Mouse (Mus musculus) limb, embryonic 14.5 days (tissue): ENCODE data around the gene Vmn1r15. TPM values are rescaled to one million over a fixed set of nuclear protein-coding genes. Genes with fewer than 3 reads are reported as not detected.

Source experiments
- ATAC-seq: fragments of 200-750 bp; cut with Nextera tagmentation; 2 replicates; pipeline ENCODE4 v1.8.0; 2017; ENCODE audit warnings: low read depth, moderate number of reproducible peaks, moderate TSS enrichment; ENCODE audit not compliant: low FRiP score
- DNase-seq: peaks from one replicate; pipeline ENCODE4 v3.0.0-alpha.2; 2015; ENCODE audit warnings: low spot score
- H3K27ac ChIP-seq: fragments of 300-500 bp; sonication (generic); replicated peaks from 2 replicates; pipeline ENCODE4 v1.5.1; 2014; ENCODE audit warnings: low read depth, mild to moderate bottlenecking, low read length, moderate library complexity, mixed read lengths
- H3K27me3 ChIP-seq: fragments of 300-500 bp; sonication (generic); 2 replicates; pipeline ENCODE4 v1.6.1; 2014; ENCODE audit warnings: low read length, mixed read lengths; ENCODE audit not compliant: control insufficient read depth, insufficient read depth
- H3K36me3 ChIP-seq: fragments of 300-500 bp; sonication (generic); 2 replicates; pipeline ENCODE4 v1.6.1; 2014; ENCODE audit warnings: mild to moderate bottlenecking, low read length, moderate library complexity, mixed read lengths; ENCODE audit not compliant: control insufficient read depth, insufficient read depth
- H3K4me1 ChIP-seq: fragments of 300-500 bp; sonication (generic); 2 replicates; pipeline ENCODE4 v1.6.1; 2014; ENCODE audit warnings: antibody characterized with exemption, low read length, mixed read lengths; ENCODE audit not compliant: control insufficient read depth, insufficient read depth
- H3K4me2 ChIP-seq: fragments of 300-500 bp; sonication (generic); replicated peaks from 2 replicates; pipeline ENCODE4 v1.6.1; 2014; ENCODE audit warnings: low read depth, mild to moderate bottlenecking, low read length, moderate library complexity; ENCODE audit not compliant: severe bottlenecking
- H3K4me3 ChIP-seq: fragments of 300-500 bp; sonication (generic); replicated peaks from 2 replicates; pipeline ENCODE4 v1.5.1; 2014; ENCODE audit warnings: low read length
- H3K9ac ChIP-seq: fragments of 300-500 bp; sonication (generic); 2 replicates; pipeline ENCODE4 v1.6.1; 2014; ENCODE audit warnings: mild to moderate bottlenecking, low read depth, low read length, moderate library complexity; ENCODE audit not compliant: severe bottlenecking
- H3K9me3 ChIP-seq: fragments of 300-500 bp; sonication (generic); 2 replicates; pipeline ENCODE4 v1.6.1; 2016; ENCODE audit warnings: low read length; ENCODE audit not compliant: control insufficient read depth
- POLR2A ChIP-seq: fragments of 200-500 bp; IDR thresholded peaks from 2 replicates; pipeline ENCODE4 v1.8.0; 2012; ENCODE audit warnings: inconsistent platforms, mild to moderate bottlenecking, moderate library complexity, borderline replicate concordance; ENCODE audit not compliant: insufficient read depth, insufficient read length; ENCODE audit errors: extremely low read depth
- WGBS: fragments of 180-500 bp; shearing (Covaris S2); extraction: QIAGEN DNeasy Blood & Tissue Kit; methylation state at CpG from one replicate; pipeline ENCODE4 v1.1.7; 2014; 5-methylcytosine and 5-hydroxymethylcytosine counted together
- polyA plus RNA-seq, 2 experiments: library from polyadenylated mRNA; depleted of rRNA in 1 of 2; stranded (reverse) in 1 of 2; unstranded in 1 of 2; fragments of >200 nt; fragmentation: Nextera tagmentation in 1 of 2; extraction: Ambion mirVana in 1 of 2; gene quantifications; 2 replicates each; pipeline versions ENCODE4 v1.2.1 to v1.2.3; 2012 to 2014

Vmn1r15 gene
- not detected in 2 replicates for polyA plus RNA-seq (2012; rRNA removed)
- not detected in 2 replicates for polyA plus RNA-seq (2014; fragmentation: Nextera tagmentation; extraction: Ambion mirVana)

- no peak for TF ChIP-seq POLR2A
- no peaks in the 10 kb centered on the region for H3K27me3 ChIP-seq
- DNase-seq (no peak), ATAC-seq (no peak)
- H3K9ac ChIP-seq, result no peak within 1 kb of the TSS
- no peak within 1 kb of the TSS for H3K4me3 ChIP-seq
- no peaks in the 10 kb centered on the region for H3K9me3 ChIP-seq
- no peaks in the 10 kb centered on the region for H3K36me3 ChIP-seq
- WGBS, result 66% methylated on average over 1 of the region's 1 CpGs
- H3K4me2 ChIP-seq, result no peak within 1 kb of the TSS
- no peaks in the 10 kb centered on the region for H3K4me1 ChIP-seq
- H3K27ac ChIP-seq, result no peak within 1 kb of the TSS
These were observed at the start of gene Vmn1r15 for GRCm38 (mm10) chr6:57257652-57258051. TSS of gene Vmn1r15 (plus strand) at chr6:57257952.

GRCm38 (mm10) chr6:57231386-57231785 is 26.4 kb upstream of the Vmn1r15 start, which contains the start of gene Vmn1r14:
TSS of gene Vmn1r14 (plus strand) at chr6:57231686.
- no peaks in the 10 kb centered on the region for H3K4me1 ChIP-seq
- no peaks in the 10 kb centered on the region for H3K27me3 ChIP-seq
- no peaks in the 10 kb centered on the region for H3K9me3 ChIP-seq
- H3K36me3 ChIP-seq, result no peaks in the 10 kb centered on the region
- DNase-seq (no peak), ATAC-seq (no peak)
- no peak within 1 kb of the TSS for H3K9ac ChIP-seq
- H3K27ac ChIP-seq, result no peak within 1 kb of the TSS
- no peak for TF ChIP-seq POLR2A
- H3K4me3 ChIP-seq, result no peak within 1 kb of the TSS
- H3K4me2 ChIP-seq, result no peak within 1 kb of the TSS
- WGBS, result 90% methylated on average over 3 of the region's 3 CpGs

GRCm38 (mm10) chr6:57260990-57261389 is 3.2 kb downstream of the Vmn1r15 start:
- H3K4me2 ChIP-seq, result no peak overlapping the region
- H3K27me3 ChIP-seq, result no peaks in the 10 kb centered on the region
- H3K9me3 ChIP-seq, result no peaks in the 10 kb centered on the region
- H3K4me3 ChIP-seq, result no peak overlapping the region
- ATAC-seq (no peak), DNase-seq (no peak)
- TF ChIP-seq POLR2A, result no peak
- no peaks in the 10 kb centered on the region for H3K36me3 ChIP-seq
- no peak overlapping the region for H3K27ac ChIP-seq
- H3K9ac ChIP-seq, result no peak overlapping the region
- H3K4me1 ChIP-seq, result no peaks in the 10 kb centered on the region
- WGBS, result 74% methylated on average over 2 of the region's 2 CpGs

GRCm38 (mm10) chr6:57271881-57272280 is 14.1 kb downstream of the Vmn1r15 start:
- no peak for ATAC-seq
- Histone ChIP-seq H3K36me3 (no peaks in the 10 kb centered on the region), H3K27me3 (no peaks in the 10 kb centered on the region), H3K9ac (no peak overlapping the region), H3K9me3 (no peaks in the 10 kb centered on the region), H3K4me2 (no peak overlapping the region), H3K4me3 (no peak overlapping the region), H3K4me1 (no peaks in the 10 kb centered on the region), H3K27ac (no peak overlapping the region)
- TF ChIP-seq POLR2A, result no peak
- DNase-seq, result no peak
- 56% methylated on average over 3 of the region's 3 CpGs for WGBS

- DNase-seq (no peak), ATAC-seq (no peak)
- TF ChIP-seq POLR2A, result no peak
- no peaks in the 10 kb centered on the region for H3K4me1 ChIP-seq
- no peaks in the 10 kb centered on the region for H3K36me3 ChIP-seq
- H3K9ac ChIP-seq, result no peak overlapping the region
- no peaks in the 10 kb centered on the region for H3K9me3 ChIP-seq
- no peaks in the 10 kb centered on the region for H3K27me3 ChIP-seq
- H3K4me3 ChIP-seq, result no peak overlapping the region
- no peak overlapping the region for H3K4me2 ChIP-seq
- no peak overlapping the region for H3K27ac ChIP-seq
These were observed 14.8 kb downstream of the Vmn1r15 start for GRCm38 (mm10) chr6:57272517-57272916.

- no peak for TF ChIP-seq POLR2A
These were observed 21.2 kb downstream of the Vmn1r15 start for GRCm38 (mm10) chr6:57278952-57279351.

More at GRCm38 (mm10) chr6:57278952-57279351, 21.2 kb downstream of the Vmn1r15 start:
- no peaks in the 10 kb centered on the region for H3K4me1 ChIP-seq
- no peak overlapping the region for H3K9ac ChIP-seq
- H3K36me3 ChIP-seq, result no peaks in the 10 kb centered on the region
- H3K4me3 ChIP-seq, result no peak overlapping the region
- H3K27ac ChIP-seq, result no peak overlapping the region
- no peak for DNase-seq
- no peaks in the 10 kb centered on the region for H3K27me3 ChIP-seq
- H3K9me3 ChIP-seq, result no peaks in the 10 kb centered on the region
- H3K4me2 ChIP-seq, result no peak overlapping the region
- no peak for ATAC-seq

Other genes with a start within 250 kb of the Vmn1r15 start
- not detected in 2 replicates for gene Vmn1r7, start 232.6 kb upstream of the Vmn1r15 start, polyA plus RNA-seq (2012; rRNA removed)
- gene Vmn1r7, start 232.6 kb upstream of the Vmn1r15 start, polyA plus RNA-seq (2014; fragmentation: Nextera tagmentation; extraction: Ambion mirVana), result not detected in 2 replicates
- gene Vmn1r8, start 225.7 kb upstream of the Vmn1r15 start, polyA plus RNA-seq (2012; rRNA removed), result not detected in 2 replicates
- gene Vmn1r8, start 225.7 kb upstream of the Vmn1r15 start, polyA plus RNA-seq (2014; fragmentation: Nextera tagmentation; extraction: Ambion mirVana), result not detected in 2 replicates
- not detected in 2 replicates for gene Vmn1r9, start 191.2 kb upstream of the Vmn1r15 start, polyA plus RNA-seq (2012; rRNA removed)
- gene Vmn1r9, start 191.2 kb upstream of the Vmn1r15 start, polyA plus RNA-seq (2014; fragmentation: Nextera tagmentation; extraction: Ambion mirVana), result not detected in 2 replicates
- not detected in 2 replicates for gene Vmn1r10, start 148.5 kb upstream of the Vmn1r15 start, polyA plus RNA-seq (2012; rRNA removed)
- not detected in 2 replicates for gene Vmn1r10, start 148.5 kb upstream of the Vmn1r15 start, polyA plus RNA-seq (2014; fragmentation: Nextera tagmentation; extraction: Ambion mirVana)
- not detected in 2 replicates for gene Vmn1r11, start 124.5 kb upstream of the Vmn1r15 start, polyA plus RNA-seq (2012; rRNA removed)
- gene Vmn1r11, start 124.5 kb upstream of the Vmn1r15 start, polyA plus RNA-seq (2014; fragmentation: Nextera tagmentation; extraction: Ambion mirVana), result not detected in 2 replicates
- not detected in 2 replicates for gene Vmn1r12, start 101.0 kb upstream of the Vmn1r15 start, polyA plus RNA-seq (2012; rRNA removed)
- not detected in 2 replicates for gene Vmn1r12, start 101.0 kb upstream of the Vmn1r15 start, polyA plus RNA-seq (2014; fragmentation: Nextera tagmentation; extraction: Ambion mirVana)
- gene Vmn1r13, start 54.7 kb upstream of the Vmn1r15 start, polyA plus RNA-seq (2012; rRNA removed), result not detected in 2 replicates
- not detected in 2 replicates for gene Vmn1r13, start 54.7 kb upstream of the Vmn1r15 start, polyA plus RNA-seq (2014; fragmentation: Nextera tagmentation; extraction: Ambion mirVana)
- not detected in 2 replicates for gene Vmn1r14, start 26.3 kb upstream of the Vmn1r15 start, polyA plus RNA-seq (2012; rRNA removed)
- not detected in 2 replicates for gene Vmn1r14, start 26.3 kb upstream of the Vmn1r15 start, polyA plus RNA-seq (2014; fragmentation: Nextera tagmentation; extraction: Ambion mirVana)
- gene Vmn1r16, start 71.5 kb downstream of the Vmn1r15 start, polyA plus RNA-seq (2012; rRNA removed), result not detected in 2 replicates
- gene Vmn1r16, start 71.5 kb downstream of the Vmn1r15 start, polyA plus RNA-seq (2014; fragmentation: Nextera tagmentation; extraction: Ambion mirVana), result not detected in 2 replicates
- gene Vmn1r17, start 105.8 kb downstream of the Vmn1r15 start, polyA plus RNA-seq (2012; rRNA removed), result not detected in 2 replicates
- not detected in 2 replicates for gene Vmn1r17, start 105.8 kb downstream of the Vmn1r15 start, polyA plus RNA-seq (2014; fragmentation: Nextera tagmentation; extraction: Ambion mirVana)
- gene Vmn1r18, start 137.8 kb downstream of the Vmn1r15 start, polyA plus RNA-seq (2012; rRNA removed), result not detected in 2 replicates
- not detected in 2 replicates for gene Vmn1r18, start 137.8 kb downstream of the Vmn1r15 start, polyA plus RNA-seq (2014; fragmentation: Nextera tagmentation; extraction: Ambion mirVana)
- not detected in 2 replicates for gene Vmn1r19, start 145.8 kb downstream of the Vmn1r15 start, polyA plus RNA-seq (2012; rRNA removed)
- not detected in 2 replicates for gene Vmn1r19, start 145.8 kb downstream of the Vmn1r15 start, polyA plus RNA-seq (2014; fragmentation: Nextera tagmentation; extraction: Ambion mirVana)
- gene Vmn1r20, start 171.0 kb downstream of the Vmn1r15 start, polyA plus RNA-seq (2012; rRNA removed), result not detected in 2 replicates
- gene Vmn1r20, start 171.0 kb downstream of the Vmn1r15 start, polyA plus RNA-seq (2014; fragmentation: Nextera tagmentation; extraction: Ambion mirVana), result not detected in 2 replicates